Mouse (Mus musculus) ES-CJ7 (cell line): ENCODE results near the gene Gm281.
"Not testable (repeated sequence)": the region's sequence is repeated elsewhere in the genome, so short reads cannot be mapped to it uniquely, and the experiment has no call there.

Experiments used
- DNase-seq: peaks from one replicate; pipeline ENCODE4 v3.0.0; 2011; ENCODE audit warnings: low read depth, low spot score

The Gm281 gene

GRCm38 (mm10) chr14:13914387-13915082 lies at the start of gene Gm281:
Gene Gm281 (minus strand): TSS chr14:13914478.
- DNase-seq = peak; percentile 81

- no peak for DNase-seq
Measured at GRCm38 (mm10) chr14:13963527-13963926, 49.2 kb upstream of the Gm281 start.

DNA sequence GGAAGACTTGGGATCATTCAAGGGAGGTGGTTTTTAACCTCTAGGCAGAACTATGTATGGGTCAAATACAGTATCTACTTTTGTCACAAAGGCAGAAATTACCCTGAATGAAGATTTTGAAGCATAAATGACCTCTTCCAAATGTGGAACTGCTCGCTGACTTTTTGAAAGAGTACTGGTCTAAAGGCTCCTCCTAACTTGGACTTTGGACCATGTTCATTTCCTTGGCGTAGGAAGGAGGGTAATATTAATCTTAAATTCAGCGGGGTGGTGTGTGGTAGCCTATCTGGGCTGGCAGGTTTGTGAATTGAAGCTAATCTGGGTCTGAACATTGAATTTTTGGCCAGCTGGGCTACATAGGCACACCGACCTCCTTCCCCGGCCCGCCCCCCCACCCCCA lies 48.2 kb upstream of the Gm281 start:
- no peak for DNase-seq

DNA sequence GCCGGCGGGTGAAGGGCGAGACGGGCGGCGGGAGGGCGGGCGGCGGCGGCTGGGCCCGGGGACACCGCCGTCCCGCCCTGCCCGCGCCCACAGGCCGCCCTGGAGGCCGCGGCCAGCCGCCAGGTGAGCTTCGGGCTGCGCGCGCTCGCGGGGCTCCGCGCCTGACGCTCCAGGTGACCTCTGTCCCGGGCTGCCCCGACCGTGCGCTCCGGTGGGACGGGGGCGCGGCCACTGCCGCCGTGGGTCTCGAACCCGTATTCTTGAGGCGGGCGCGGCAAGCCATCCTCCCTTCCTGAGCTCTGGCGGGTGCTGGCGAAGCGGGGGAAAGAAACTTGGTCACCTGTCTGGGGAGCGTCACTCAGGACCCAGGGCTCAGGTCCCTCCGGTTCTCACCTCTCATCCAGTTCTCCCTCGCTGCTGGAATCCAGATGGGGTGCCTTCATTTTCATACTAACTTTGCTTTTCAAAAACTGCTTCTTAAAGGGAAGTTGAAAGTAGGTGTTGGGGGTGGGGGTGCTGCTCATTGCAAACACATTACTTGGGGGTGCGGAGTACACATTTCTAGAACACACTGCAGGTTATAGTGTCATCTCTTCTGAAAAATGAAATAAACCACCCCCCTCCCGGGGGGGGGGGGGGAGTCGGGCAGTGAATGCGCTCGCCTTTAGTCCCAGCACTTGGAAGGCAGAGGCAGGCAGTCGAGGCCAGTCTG lies 47.3 kb upstream of the Gm281 start, which contains the start of the genes Atxn7 and Thoc7:
Gene Atxn7, plus strand, starts transcription at position 40 of the 712 bp plus-strand sequence.
Gene Thoc7, minus strand, starts transcription at position 452 of the 712 bp plus-strand sequence.
- DNase-seq = peak; percentile 41

GRCm38 (mm10) chr14:13960482-13961325 lies 46.4 kb upstream of the Gm281 start:
- DNase-seq = peak; percentile 32

- DNase-seq = peak; percentile 30
Measured at GRCm38 (mm10) chr14:13960079-13960478, 45.8 kb upstream of the Gm281 start.

DNA sequence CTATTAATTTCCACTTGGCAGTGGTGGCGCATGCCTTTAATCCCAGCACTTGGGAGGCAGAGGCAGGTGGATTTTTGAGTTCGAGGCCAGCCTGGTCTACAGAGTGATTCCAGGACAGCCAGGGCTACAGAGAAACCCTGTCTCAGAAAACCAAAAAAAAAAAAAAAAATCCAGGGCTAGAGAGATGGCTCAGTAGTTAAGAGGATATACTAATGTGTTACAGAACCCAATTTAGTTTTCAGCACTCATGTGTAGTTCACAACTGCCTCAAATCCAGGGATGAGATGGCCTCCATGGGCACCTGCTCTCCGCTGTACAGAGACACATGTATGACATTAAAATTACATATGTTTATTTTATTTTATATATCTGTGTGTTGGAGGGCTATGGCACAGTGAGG lies 37.9 kb upstream of the Gm281 start:
- not testable (repeated sequence) for DNase-seq

DNA sequence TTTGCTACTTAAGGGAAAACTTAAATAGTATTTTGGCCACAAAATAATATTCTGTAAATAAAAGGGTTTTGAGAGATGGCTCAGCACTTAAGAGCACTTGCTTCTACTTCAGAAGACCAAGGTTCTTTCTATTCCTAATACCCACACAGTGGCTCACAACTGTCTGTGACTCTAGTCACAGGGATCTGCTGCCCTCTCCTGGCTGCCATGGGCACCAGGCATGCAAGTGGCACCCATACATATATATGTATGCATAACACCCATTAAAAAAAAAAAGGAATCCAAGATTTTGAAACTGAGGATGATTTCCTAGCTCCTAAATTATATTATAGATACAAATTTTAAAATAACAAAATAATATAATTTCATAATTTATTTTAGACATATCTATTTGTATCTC lies 36.1 kb upstream of the Gm281 start:
- peak; percentile 64 for DNase-seq

GRCm38 (mm10) chr14:13948345-13948744 lies 34.1 kb upstream of the Gm281 start:
- DNase-seq = no peak

GRCm38 (mm10) chr14:13944686-13945085 lies 30.4 kb upstream of the Gm281 start:
- no peak for DNase-seq

DNA sequence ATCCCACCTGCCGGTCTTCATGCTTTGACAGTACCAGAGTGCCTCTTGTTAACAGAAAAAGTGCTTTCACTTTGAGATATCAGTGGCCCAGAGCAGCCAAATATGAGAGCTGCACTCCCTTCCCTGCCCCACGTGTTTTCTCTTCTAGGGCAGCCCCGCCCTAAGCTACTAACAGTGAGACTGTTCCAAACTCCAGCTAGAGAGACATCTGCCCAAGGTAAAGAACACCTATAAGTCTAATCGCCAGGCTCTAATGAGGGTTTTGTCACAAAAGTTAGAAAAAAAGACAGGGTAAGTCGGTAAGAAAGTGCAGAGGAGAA lies 19.7 kb upstream of the Gm281 start:
- no peak for DNase-seq

- DNase-seq = no peak
Measured at GRCm38 (mm10) chr14:13933290-13934051, 19.2 kb upstream of the Gm281 start.

DNA sequence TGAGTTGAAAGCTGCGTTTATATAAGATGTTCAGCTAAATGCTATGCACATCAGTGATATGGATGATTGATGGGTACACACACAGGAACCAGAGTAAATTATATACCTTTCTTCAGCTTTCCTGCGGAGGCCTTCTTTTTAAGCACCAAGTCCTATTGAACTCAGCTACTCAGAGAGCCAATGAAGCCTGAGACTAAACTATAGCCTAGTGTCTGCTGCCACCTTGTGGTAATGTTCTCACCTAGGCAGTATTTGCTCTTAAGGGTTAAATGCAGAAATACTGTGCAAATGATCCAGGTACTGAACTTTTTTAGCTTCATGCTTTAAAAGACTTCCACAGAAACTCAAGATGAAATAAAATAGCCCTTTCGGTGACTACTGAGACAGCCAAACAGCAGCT lies 3.4 kb upstream of the Gm281 start:
- peak; percentile 90 for DNase-seq

DNA sequence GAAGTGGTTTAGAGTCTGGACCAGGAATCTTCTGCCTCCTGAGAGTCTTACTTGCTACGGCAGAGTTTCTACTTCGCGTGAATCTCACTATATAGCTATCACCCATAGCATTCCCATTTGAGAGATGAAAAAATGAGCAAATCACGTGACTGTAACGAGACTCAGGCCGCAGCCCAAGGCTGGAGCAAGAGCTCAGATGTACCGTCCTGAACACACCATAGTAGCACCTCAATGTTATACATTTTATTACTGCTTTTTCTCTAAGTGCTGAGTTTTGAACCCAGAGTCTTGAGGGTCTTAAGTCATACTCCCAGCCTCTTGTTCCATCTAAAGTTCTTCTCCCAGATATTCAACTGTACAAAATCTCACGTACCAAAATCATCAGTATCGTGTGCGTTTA lies 2.9 kb upstream of the Gm281 start:
- no peak for DNase-seq

DNA sequence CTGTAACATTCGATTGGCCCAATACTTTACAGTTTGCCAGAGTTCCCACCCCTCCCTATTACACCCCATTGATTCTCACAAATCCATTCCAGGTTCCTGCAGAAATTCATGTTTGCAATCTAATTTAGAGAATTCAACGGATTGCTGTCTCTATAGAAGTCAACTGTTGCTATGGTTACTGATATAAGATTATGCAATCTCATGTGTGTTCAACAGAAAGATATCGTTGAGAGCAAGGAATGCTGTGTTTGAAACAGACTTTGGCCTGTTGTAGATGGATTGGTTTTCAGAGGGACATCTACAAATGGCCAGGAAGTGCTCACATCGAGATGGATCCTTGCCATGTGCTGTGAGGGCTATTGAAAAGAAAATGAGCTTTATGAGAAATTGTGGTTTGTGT lies 929 bp upstream of the Gm281 start:
- no peak for DNase-seq

- DNase-seq = no peak
Measured at GRCm38 (mm10) chr14:13910148-13910547, 4.1 kb downstream of the Gm281 start.

DNA sequence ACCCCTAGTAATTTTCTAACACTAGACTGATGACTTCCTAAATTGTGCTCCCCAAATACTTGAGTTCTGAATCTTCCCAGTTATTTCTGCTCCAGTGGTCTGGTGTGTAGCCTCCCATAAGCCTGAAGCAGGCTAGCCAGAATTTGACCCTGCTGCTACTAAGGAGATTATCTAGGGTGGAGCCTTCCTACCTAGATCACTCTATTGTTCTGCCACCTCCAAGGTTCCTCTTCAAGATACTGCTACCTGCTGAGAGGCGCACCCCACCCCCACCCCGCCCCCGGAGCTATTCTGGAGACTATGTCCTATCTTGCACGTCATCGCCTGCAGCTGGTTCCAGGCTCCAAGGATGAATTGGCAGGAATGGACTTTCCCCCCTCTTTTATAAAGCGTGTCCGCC lies 7.1 kb downstream of the Gm281 start:
- DNase-seq = peak; percentile 86

- peak; percentile 81 for DNase-seq
Measured at GRCm38 (mm10) chr14:13906461-13906860, 7.8 kb downstream of the Gm281 start.

DNA sequence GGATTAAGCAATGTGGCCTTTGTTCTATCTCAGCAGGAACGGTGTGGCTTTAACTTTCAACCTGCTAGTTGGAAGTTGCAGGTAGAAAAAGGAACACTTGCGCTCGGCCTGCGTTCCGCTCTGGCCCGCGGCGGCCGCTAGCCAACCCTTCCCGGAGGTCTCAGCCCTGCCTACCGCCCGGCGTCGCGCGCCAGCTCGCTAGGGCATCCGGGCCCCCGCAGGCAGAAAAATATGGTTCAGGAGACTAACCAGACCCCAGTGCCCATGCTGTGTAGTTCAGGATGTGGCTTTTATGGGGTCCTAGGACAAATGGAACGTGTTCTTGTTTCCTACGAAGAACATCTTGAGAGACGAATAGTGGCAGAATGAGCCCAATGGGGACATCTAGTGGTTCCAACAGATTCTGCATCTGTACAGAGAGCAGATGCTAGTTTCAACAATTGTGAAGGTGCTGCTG lies 12.6 kb downstream of the Gm281 start:
- DNase-seq = peak; percentile 93

DNA sequence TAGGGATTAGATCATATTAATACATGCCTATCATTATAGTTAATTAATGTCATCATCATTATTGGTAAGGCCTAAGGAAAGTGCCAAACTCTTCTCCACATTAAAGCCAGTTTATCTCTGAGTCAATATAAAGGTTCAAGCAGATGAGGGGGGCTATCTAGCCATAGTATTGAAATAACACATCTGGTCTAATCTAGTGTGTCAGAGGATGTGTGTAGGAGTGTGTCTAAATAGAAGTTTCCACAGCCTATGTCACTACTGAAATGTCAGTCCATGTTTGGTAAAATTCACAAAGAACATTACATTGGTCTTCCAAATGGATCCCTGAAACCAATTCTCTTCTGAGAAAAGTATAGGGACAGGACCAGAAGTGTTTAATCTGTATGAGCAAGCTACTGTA lies 19.1 kb downstream of the Gm281 start:
- no peak for DNase-seq

GRCm38 (mm10) chr14:13893748-13894147 lies 20.5 kb downstream of the Gm281 start:
- no peak for DNase-seq
